Mouse (Mus musculus): ENCODE measurements around the gene Lims1.

The Lims1 gene

GRCm38 (mm10) chr10:58445850-58446249 lies 122.6 kb downstream of the Lims1 start:
- no peak for DNase-seq (ENCODE audit: low read depth, low spot score)

GRCm38 (mm10) chr10:58446384-58447279 lies 123.4 kb downstream of the Lims1 start, which contains the start of gene Ranbp2:
Gene Ranbp2, plus strand, starts transcription at chr10:58446920.
- DNase-seq (ENCODE audit: low read depth, low spot score), result peak; percentile 95

GRCm38 (mm10) chr10:58447280-58447781 lies 124.1 kb downstream of the Lims1 start:
- no peak for DNase-seq (ENCODE audit: low read depth, low spot score)

GRCm38 (mm10) chr10:58451575-58451974 lies 128.3 kb downstream of the Lims1 start:
- no peak for DNase-seq (ENCODE audit: low read depth, low spot score)

- DNase-seq (ENCODE audit: low read depth, low spot score), result peak; percentile 47
These were observed 128.9 kb downstream of the Lims1 start for GRCm38 (mm10) chr10:58452185-58452584.

GRCm38 (mm10) chr10:58459896-58460295 lies 136.6 kb downstream of the Lims1 start:
- DNase-seq (ENCODE audit: low read depth, low spot score), result no peak

Data from c-Kit-negative CD71-positive TER-119-positive erythroid progenitor cells, embryonic 14.5 days (primary cell).